Mouse (Mus musculus) CH12.LX (cell line): Measurements from ENCODE around the gene Ccdc137. TPM values are rescaled to one million over a fixed set of nuclear protein-coding genes. Genes with fewer than 3 reads are reported as not detected.
A peak's percentile ranks its signal among the peaks of the same experiment; 100 is the strongest.

Source experiments
- DNase-seq: peaks from one replicate; pipeline ENCODE4 v3.0.0-alpha.2; 2013; ENCODE audit errors: extremely low read depth
- H3K27ac ChIP-seq: 2 replicates; pipeline ENCODE4 v1.5.1; 2012; ENCODE audit warnings: low read depth, mild to moderate bottlenecking, control low read depth, moderate library complexity; ENCODE audit not compliant: insufficient read depth
- H3K27me3 ChIP-seq: replicated peaks from 2 replicates; pipeline ENCODE3; 2012; ENCODE audit warnings: inconsistent platforms
- H3K36me3 ChIP-seq, 2 experiments: replicated peaks in 1 of 2; 2 replicates each; pipeline versions ENCODE3 to v1.6.1; 2012; ENCODE audit warnings: inconsistent platforms in 1 of 2, low read length in 1 of 2, mild to moderate bottlenecking in 1 of 2, mixed read lengths in 1 of 2, moderate library complexity in 1 of 2; ENCODE audit not compliant: control insufficient read depth in 1 of 2, insufficient read depth in 1 of 2
- H3K4me1 ChIP-seq, 2 experiments: 2 replicates each; pipeline ENCODE4 v1.6.1; 2012; ENCODE audit warnings: inconsistent platforms in 1 of 2, moderate library complexity in 1 of 2; ENCODE audit not compliant: insufficient read depth in 2 of 2, control insufficient read depth in 1 of 2
- H3K4me2 ChIP-seq: 2 replicates; pipeline ENCODE4 v1.6.1; 2012; ENCODE audit warnings: low read depth, mild to moderate bottlenecking, control low read depth; ENCODE audit not compliant: poor library complexity, insufficient read depth, severe bottlenecking
- H3K4me3 ChIP-seq, 3 experiments: fragments of 150-350 bp in 1 of 3; sonication (generic) in 1 of 3; replicated peaks in 1 of 3; 2 replicates each; pipeline versions ENCODE3 to v1.5.1; 2011 to 2012; ENCODE audit warnings: low read depth in 2 of 3, low read length in 2 of 3, mild to moderate bottlenecking in 2 of 3, moderate library complexity in 2 of 3, control low read depth in 1 of 3, improper control_type of control experiment in 1 of 3, inconsistent platforms in 1 of 3, mixed read lengths in 1 of 3; ENCODE audit not compliant: poor library complexity in 1 of 3
- H3K79me2 ChIP-seq: replicated peaks from 2 replicates; pipeline ENCODE4 v1.6.1; 2012; ENCODE audit warnings: mild to moderate bottlenecking, moderate library complexity; ENCODE audit not compliant: control insufficient read depth, poor library complexity, insufficient read depth, severe bottlenecking; ENCODE audit errors: extremely low read depth
- H3K9ac ChIP-seq: 2 replicates; pipeline ENCODE4 v1.6.1; 2012; ENCODE audit warnings: low read depth, mild to moderate bottlenecking, control low read depth, moderate library complexity; ENCODE audit not compliant: insufficient read depth
- H3K9me3 ChIP-seq: replicated peaks from 2 replicates; pipeline ENCODE3; 2012; ENCODE audit warnings: low read length, inconsistent platforms, mixed read lengths
- CTCF ChIP-seq, 2 experiments: IDR thresholded peaks in 1 of 2; conservative IDR thresholded peaks in 1 of 2; 2 replicates each; pipeline ENCODE4 v1.5.1; 2011 to 2012; ENCODE audit warnings: low read depth in 2 of 2, low read length in 2 of 2, improper control_type of control experiment in 1 of 2, inconsistent platforms in 1 of 2, mild to moderate bottlenecking in 1 of 2, moderate library complexity in 1 of 2
- ELF1 ChIP-seq: IDR thresholded peaks from 2 replicates; pipeline ENCODE4 v1.6.1; 2014; ENCODE audit warnings: low read depth, mild to moderate bottlenecking, inconsistent platforms, low read length, improper control_type of control experiment
- IRF4 ChIP-seq: IDR thresholded peaks from 2 replicates; pipeline ENCODE4 v1.6.1; 2014; ENCODE audit warnings: low read depth, mild to moderate bottlenecking, inconsistent platforms, low read length, improper control_type of control experiment
- MAFK ChIP-seq: IDR thresholded peaks from 2 replicates; pipeline ENCODE4 v1.6.1; 2011; ENCODE audit warnings: low read length, improper control_type of control experiment; ENCODE audit not compliant: insufficient replicate concordance
- MAX ChIP-seq: IDR thresholded peaks from 2 replicates; pipeline ENCODE4 v1.6.1; 2011; ENCODE audit warnings: low read length, improper control_type of control experiment
- MEF2A ChIP-seq: IDR thresholded peaks from 2 replicates; pipeline ENCODE4 v1.6.1; 2014; ENCODE audit warnings: low read depth, mild to moderate bottlenecking, inconsistent platforms, low read length, improper control_type of control experiment, borderline replicate concordance
- NRF1 ChIP-seq: IDR thresholded peaks from 2 replicates; pipeline ENCODE4 v1.6.1; 2014; ENCODE audit warnings: low read depth, mild to moderate bottlenecking, inconsistent platforms, low read length, improper control_type of control experiment, moderate library complexity
- PAX5 ChIP-seq: IDR thresholded peaks from 2 replicates; pipeline ENCODE4 v1.6.1; 2012; ENCODE audit warnings: low read length, inconsistent platforms, mixed read lengths
- SMC3 ChIP-seq: IDR thresholded peaks from 2 replicates; pipeline ENCODE4 v1.6.1; 2011; ENCODE audit warnings: low read depth, low read length, improper control_type of control experiment
- USF1 ChIP-seq: IDR thresholded peaks from 2 replicates; pipeline ENCODE4 v1.6.1; 2014; ENCODE audit warnings: low read depth, mild to moderate bottlenecking, inconsistent platforms, low read length, improper control_type of control experiment
- USF2 ChIP-seq: conservative IDR thresholded peaks from 2 replicates; pipeline ENCODE4 v1.6.1; 2011; ENCODE audit warnings: low read depth, low read length, improper control_type of control experiment
- ZC3H11A ChIP-seq: IDR thresholded peaks from 2 replicates; pipeline ENCODE4 v1.6.1; 2012; ENCODE audit warnings: low read depth, mild to moderate bottlenecking, inconsistent platforms, low read length, improper control_type of control experiment
- ZMIZ1 ChIP-seq: IDR thresholded peaks from 2 replicates; pipeline ENCODE4 v1.6.1; 2012; ENCODE audit warnings: low read depth, mild to moderate bottlenecking, inconsistent platforms, low read length, improper control_type of control experiment
- dilution Hi-C: fragments of 300-500 bp; cut with MboI; formaldehyde crosslinking; loops from 2 replicates; pipeline ENCODE4 v1.14.3; 2020; ENCODE audit warnings: low sequenced_read_pairs; ENCODE audit not compliant: extremely low pct_unique_long_range_greater_than_20kb, extremely low pct_ligation_motif_present
- in situ Hi-C: fragments of 300-500 bp; cut with MboI; formaldehyde crosslinking; loops from 3 replicates; pipeline ENCODE4 v1.14.3; 2019; ENCODE audit warnings: low sequenced_read_pairs, low pct_ligation_motif_present, low pct_unique_long_range_greater_than_20kb, mixed read lengths
- polyA plus RNA-seq: library from polyadenylated mRNA; unstranded; fragments of >175 nt; gene quantifications from 2 replicates; pipeline ENCODE4 v1.2.1, GENCODE M21; 2012; ENCODE audit warnings: low read depth; ENCODE audit not compliant: insufficient read length
- total RNA-seq, 2 experiments: library from RNA; depleted of rRNA; stranded (reverse); fragments of 300-350 nt in 1 of 2; fragments of >200 nt in 1 of 2; gene quantifications; 2 replicates each; pipeline ENCODE4 v1.2.3; 2012 to 2014

Gene Ccdc137
- total and polyA plus RNA-seq, 3 experiments, result 30.1 to 104 (median 61.1) TPM

- no peaks in the 10 kb centered on the region for H3K36me3 ChIP-seq
- no peaks in the 10 kb centered on the region for H3K79me2 ChIP-seq
- no peaks in the 10 kb centered on the region for H3K9me3 ChIP-seq
- dilution Hi-C loops, result no loop called here
- H3K27me3 ChIP-seq, result no peaks in the 10 kb centered on the region
- H3K27ac ChIP-seq, result no peak overlapping the region
- no peak overlapping the region for H3K9ac ChIP-seq
- peaks cover 19 to 32% of the 10 kb centered on the region in 2 experiments for H3K4me1 ChIP-seq
- H3K4me2 ChIP-seq, result no peak overlapping the region
- no peak for DNase-seq
- H3K4me3 ChIP-seq, result no peak overlapping the region
- in situ Hi-C loops, result no loop called here
- TF ChIP-seq CTCF (conservative IDR thresholded peaks at IDR 0.05 in 1 of 2, IDR thresholded peaks at IDR 0.05 in 1 of 2; ENCODE audit: low read depth in 2 of 2, low read length in 2 of 2) (peak; percentile 41 to 53; a peak in 3 of 4 replicates), PAX5 (no peak), MAFK (no peak)
Measured at GRCm38 (mm10) chr11:120442765-120443280, 15.1 kb upstream of the Ccdc137 start.

- H3K9ac ChIP-seq, result no peak overlapping the region
- TF ChIP-seq ELF1, result no peak
- no peak for TF ChIP-seq IRF4
- dilution Hi-C loops, result no loop called here
- no peaks in the 10 kb centered on the region for H3K27me3 ChIP-seq
- in situ Hi-C loops, result no loop called here
- H3K27ac ChIP-seq, result no peak overlapping the region
- no peaks in the 10 kb centered on the region for H3K79me2 ChIP-seq
- peaks cover 23 to 42% of the 10 kb centered on the region in 2 experiments for H3K4me1 ChIP-seq
- H3K4me3 ChIP-seq, result no peak overlapping the region
- H3K4me2 ChIP-seq, result no peak overlapping the region
- DNase-seq, result no peak
- H3K36me3 ChIP-seq, result no peaks in the 10 kb centered on the region
- H3K9me3 ChIP-seq, result no peaks in the 10 kb centered on the region
Measured at GRCm38 (mm10) chr11:120444106-120444505, 13.8 kb upstream of the Ccdc137 start.

GRCm38 (mm10) chr11:120445475-120445874 lies 12.4 kb upstream of the Ccdc137 start:
- peaks cover 23 to 42% of the 10 kb centered on the region in 2 experiments for H3K4me1 ChIP-seq
- TF ChIP-seq ZMIZ1 (no peak), ELF1 (no peak), SMC3 (no peak), MEF2A (no peak), USF1 (no peak), ZC3H11A (no peak), MAX (no peak), NRF1 (no peak), USF2 (no peak)
- H3K79me2 ChIP-seq, result no peaks in the 10 kb centered on the region
- no peaks in the 10 kb centered on the region for H3K27me3 ChIP-seq
- peaks cover 0 to 2% of the 10 kb centered on the region in 2 experiments for H3K36me3 ChIP-seq
- H3K4me3 ChIP-seq, result no peak overlapping the region
- no peaks in the 10 kb centered on the region for H3K9me3 ChIP-seq
- dilution Hi-C loops, result no loop called here
- DNase-seq, result no peak
- H3K4me2 ChIP-seq, result no peak overlapping the region
- in situ Hi-C loops, result no loop called here
- H3K27ac ChIP-seq, result no peak overlapping the region
- no peak overlapping the region for H3K9ac ChIP-seq
